Mouse (Mus musculus) T-cell, adult 2 months (primary cell): Measurements from ENCODE around the gene Nmnat2.

Experiments used
- DNase-seq: peaks from one replicate; pipeline ENCODE4 v3.0.0; 2022; ENCODE audit warnings: low spot score

Nmnat2 gene

DNA sequence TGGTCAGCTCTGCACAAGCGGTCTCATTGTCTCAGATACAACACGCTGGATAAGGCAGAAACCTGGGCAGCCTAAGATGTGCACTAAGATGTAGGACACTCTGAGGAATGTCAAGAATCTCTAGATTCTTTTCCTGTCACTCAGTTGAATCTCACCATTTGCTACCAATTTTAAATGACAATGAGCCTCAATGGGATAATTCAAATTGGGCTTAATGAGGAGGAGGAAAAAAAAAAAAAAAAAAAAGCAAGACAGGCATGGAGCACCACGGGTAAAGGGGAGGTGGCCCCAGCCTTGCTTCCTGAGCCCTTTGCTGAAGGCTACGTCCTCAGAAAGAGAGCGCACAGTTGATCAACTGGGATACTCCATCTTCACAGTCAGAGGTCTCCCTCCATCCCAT lies 138.4 kb downstream of the Nmnat2 start:
- DNase-seq = no peak

DNA sequence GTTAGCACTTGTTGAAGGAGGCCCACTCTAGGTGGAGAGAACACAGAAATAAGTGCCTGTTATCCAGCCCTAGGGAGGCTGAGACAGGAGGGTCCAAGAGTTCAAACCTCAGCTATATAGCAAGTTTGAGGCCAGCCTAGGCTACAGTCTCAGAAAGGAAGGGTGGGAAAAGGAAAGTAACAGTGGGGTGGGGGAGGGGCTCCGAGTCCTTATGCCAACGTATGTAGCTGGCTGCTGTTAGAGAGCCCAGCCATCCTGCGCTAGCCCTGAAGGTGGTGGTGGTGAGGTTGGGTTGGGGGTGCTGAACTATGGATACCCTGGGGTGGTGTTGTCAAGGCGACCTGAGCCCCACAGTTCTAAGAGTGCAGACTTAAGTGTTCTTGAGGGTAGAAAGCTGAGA lies 138.8 kb downstream of the Nmnat2 start:
- DNase-seq = no peak

- DNase-seq = no peak
Observed at GRCm38 (mm10) chr1:153094226-153095076, 139.7 kb downstream of the Nmnat2 start.

DNA sequence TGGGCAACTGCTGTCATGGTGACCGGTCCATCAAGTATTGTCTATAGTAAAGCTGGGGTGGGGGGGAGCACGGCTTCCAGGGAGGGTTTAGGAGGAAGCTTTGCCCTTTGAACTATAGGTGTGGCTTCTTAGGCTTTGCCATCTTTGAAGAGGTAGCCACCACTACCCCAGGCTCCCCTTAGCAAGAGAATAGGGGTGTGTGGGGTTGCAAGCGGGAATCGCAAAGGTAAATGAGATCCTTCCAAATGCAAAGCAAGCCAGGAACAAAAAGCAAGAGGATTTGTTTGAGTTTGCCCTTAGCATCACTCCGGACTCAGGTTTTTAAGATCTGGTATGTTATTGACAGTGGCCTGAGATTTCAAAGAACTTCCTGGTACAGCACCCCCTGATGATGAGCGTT lies 140.5 kb downstream of the Nmnat2 start:
- DNase-seq = no peak

DNA sequence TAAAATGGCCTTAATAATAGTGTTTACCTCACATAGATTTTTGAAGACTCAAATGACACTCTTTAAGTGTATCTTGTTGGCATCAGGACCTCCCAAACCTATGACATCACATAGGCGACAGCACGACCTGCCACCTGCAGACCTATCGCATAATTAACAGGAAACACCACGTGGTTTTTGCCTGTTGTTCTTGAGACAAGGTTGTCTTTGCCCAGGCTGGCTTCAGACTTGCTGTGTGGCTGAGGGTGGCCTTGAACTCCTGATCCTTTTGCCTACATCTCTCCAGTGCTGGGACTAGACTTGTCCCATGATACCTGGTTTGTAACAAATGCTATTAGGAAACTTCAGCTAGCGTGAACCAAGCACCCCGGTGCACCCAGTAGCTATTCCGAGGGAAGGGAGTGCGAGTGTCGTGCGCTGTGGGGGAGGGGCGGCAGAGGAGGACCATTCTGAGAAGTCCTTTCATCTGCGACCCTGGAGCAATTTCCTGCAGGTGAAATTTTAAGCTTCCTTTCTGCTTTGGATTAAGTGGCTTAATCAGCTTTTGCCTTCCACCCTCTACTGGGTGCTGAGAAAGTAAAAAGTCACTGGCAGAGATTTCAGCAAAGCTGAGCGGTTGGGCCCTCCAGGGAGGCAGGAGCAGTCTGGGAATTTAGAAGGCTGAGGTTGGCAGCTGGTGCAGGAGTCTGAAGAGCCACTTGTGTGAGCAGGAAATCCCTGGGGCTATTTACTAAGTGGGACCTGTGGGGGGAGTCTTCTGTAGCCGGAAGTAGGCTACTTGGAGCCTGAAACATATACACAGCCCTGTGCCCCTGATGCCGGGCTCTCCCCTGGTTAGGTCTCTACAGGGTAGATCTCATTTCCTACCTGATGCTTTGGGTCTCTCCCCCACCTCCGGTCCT lies 141.3 kb downstream of the Nmnat2 start:
- no peak for DNase-seq

- DNase-seq = no peak
Observed at GRCm38 (mm10) chr1:153097017-153097675, 142.4 kb downstream of the Nmnat2 start.

GRCm38 (mm10) chr1:153098586-153098985 lies 143.8 kb downstream of the Nmnat2 start:
- DNase-seq = no peak

DNA sequence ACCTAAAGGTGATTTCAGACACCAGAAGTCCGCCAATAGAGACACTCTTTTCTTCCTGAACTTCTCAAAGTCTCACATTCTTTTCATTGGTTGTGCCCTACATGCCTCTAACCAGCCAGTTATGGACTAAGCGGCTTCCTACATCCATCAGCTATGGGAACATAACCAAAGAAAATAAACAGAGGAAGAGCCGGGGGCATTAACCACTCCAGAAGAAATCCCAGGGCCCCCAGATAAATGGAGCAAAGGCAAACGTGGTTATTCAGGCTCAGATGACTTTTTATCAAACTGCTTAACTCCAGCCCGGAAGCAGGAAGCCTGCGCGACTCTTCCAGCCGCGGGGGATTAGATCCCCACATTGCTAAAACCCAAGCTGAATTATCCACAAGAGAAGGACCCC lies 146.1 kb downstream of the Nmnat2 start:
- no peak for DNase-seq

DNA sequence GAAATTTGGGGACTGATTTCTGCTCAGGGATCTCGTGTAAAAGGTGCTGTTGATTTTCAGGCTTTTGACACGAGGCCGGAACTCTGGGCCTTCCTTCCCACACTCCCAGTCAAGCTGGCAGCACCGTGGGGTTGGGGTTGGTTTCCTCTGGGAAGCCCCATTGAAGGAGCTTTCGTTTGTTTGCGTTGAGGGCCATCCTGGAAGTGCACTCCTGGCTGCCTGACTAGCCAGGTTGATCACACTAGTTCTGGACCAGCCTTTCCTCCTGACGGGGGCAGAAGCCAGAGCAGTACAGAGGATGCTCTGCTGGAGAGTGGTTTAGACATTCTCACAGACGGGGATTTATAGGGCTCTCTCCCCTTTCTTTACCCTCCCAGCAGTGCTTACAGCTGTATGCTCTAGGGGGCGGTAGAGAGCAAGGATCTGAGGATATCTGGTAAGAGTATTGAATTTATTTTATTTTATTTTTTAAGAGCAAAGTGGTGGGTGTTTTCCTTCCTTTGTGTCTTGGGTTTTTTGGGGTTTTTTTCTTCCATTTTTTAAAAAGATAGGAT lies 146.6 kb downstream of the Nmnat2 start:
- peak; percentile 34 for DNase-seq

- DNase-seq = no peak
Observed at GRCm38 (mm10) chr1:153102296-153103185, 147.7 kb downstream of the Nmnat2 start.

DNA sequence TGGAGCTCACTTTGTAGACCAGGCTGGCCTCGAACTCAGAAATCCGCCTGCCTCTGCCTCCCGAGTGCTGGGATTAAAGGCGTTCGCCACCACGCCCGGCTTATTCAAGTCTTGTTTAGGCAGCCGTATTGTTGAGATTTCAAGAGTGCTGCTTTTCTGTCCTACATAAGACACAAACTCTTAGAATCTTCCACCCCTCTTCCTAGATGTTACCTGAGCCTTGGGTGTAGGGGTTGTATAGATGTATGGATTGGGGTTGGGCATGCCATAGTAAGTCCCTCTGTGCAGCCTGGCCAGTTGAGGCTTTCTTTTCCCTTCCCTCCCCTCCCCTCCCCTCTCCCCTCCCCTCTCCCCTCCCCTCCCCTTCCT lies 148.4 kb downstream of the Nmnat2 start:
- DNase-seq = no peak

DNA sequence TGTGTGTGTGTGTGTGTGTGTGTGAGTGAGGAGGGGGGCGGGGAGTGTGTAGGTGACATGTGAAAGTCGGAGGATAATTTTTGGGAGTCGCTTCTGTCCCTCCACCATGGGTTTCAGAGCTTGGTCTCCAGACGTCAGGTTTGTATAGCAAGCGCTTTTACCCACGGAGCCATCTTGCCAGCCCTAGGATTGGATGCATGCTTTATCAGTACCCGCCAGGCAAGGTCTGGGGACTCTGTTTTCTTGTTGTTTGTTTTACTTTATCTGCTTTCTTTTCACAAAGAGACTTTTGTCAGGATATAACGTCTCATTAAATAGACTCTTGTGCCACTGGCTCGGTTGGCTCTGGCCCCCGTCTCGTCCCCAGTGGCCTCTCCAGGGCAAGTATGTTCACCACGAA lies 150.0 kb downstream of the Nmnat2 start:
- DNase-seq = no peak

GRCm38 (mm10) chr1:153107866-153108265 lies 153.1 kb downstream of the Nmnat2 start:
- no peak for DNase-seq

DNA sequence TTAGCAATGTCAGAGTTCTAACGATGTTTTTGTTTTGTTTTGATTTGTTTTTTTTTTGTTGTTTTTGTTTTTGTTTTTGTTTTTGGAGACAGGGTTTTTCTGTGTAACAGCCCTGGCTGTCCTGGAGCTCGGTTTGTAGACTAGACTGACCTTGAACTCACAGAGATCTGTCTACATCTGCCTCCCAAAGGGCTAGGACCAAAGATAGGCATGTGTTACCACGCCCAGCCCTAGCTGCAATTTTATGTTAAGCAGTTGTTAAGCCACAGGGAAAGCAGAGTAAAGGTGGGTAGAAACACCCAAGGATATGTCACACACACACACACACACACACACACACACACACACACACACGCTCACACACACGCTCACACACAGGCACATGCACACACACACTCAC lies 154.6 kb downstream of the Nmnat2 start:
- no peak for DNase-seq

DNA sequence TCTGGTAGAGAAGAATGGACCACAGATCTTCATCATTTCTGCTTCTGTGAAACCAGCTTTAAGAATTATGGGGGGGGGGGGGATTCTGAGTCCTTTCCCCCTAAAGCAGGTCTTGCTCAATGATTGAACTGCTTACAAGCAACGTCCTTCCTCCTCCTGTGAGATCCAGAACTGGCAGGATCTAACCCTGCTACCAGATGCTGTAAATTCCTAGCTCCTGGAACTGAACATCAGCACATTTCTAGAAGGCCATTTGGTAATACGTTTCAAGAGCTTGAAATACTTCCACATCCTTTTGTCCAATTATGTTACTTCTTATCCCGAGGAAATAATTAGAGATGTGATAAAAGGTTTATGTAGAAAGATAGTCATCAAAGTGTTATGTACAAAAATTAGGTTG lies 155.0 kb downstream of the Nmnat2 start:
- no peak for DNase-seq

GRCm38 (mm10) chr1:153111596-153111995 lies 156.8 kb downstream of the Nmnat2 start:
- no peak for DNase-seq

DNA sequence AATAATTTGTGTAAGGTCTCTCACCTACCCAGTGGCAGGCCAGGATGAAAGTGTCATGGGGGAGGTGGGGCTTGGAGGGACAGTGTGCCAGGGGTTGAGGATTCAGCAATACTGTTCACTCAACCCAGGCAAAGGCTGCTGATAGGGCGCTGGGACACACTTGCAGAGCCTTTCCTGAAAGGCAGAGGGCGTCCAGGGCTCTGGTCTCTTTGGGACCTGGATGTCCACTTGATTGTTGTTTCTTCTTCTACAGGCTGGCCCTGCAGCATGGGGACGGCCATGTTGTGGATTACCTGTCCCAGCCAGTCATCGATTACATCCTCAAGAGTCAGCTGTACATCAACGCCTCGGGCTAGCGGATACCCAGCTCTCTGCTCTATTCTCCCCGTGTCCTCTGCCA lies 160.5 kb downstream of the Nmnat2 start:
- DNase-seq = no peak

GRCm38 (mm10) chr1:153120544-153120943 lies 165.8 kb downstream of the Nmnat2 start:
- DNase-seq = no peak

- no peak for DNase-seq
Observed at GRCm38 (mm10) chr1:153121320-153121719, 166.5 kb downstream of the Nmnat2 start.

DNA sequence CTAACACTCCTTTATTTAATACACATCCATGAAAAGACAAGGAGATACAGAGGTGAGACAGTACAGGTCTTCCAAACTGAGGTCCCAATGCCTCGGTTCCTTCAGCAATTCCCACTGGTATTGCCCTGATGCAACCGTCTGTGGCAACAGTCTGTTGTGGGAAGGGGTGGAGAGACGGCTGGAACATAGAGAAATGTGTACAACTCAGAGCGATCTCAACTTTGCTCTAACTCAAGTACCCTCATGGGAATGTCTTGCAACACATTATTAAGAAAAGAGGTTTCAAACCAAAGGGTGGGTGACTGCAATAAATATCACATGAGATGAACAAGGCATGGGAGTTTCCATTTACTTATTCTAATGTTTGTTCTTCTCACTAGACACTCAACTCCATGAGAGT lies 168.0 kb downstream of the Nmnat2 start:
- no peak for DNase-seq

GRCm38 (mm10) chr1:153124502-153124901 lies 169.7 kb downstream of the Nmnat2 start:
- no peak for DNase-seq
